Mouse (Mus musculus) heart, postnatal 0 days (tissue): ENCODE results near the gene Sept9. TPM values are rescaled to one million over a fixed set of nuclear protein-coding genes. Genes with fewer than 3 reads are reported as not detected.

ENCODE experiments used
- ATAC-seq: fragments of 200-750 bp; cut with Nextera tagmentation; 2 replicates; pipeline ENCODE4 v1.8.0; 2017; ENCODE audit warnings: low read depth, moderate number of reproducible peaks, moderate library complexity; ENCODE audit not compliant: insufficient read depth
- DNase-seq: peaks from one replicate; pipeline ENCODE4 v3.0.0-alpha.2; 2016; ENCODE audit warnings: low spot score
- H3K27ac ChIP-seq: fragments of 300-500 bp; sonication (generic); 2 replicates; pipeline ENCODE4 v1.5.1; 2014; ENCODE audit warnings: low read depth, mild to moderate bottlenecking
- H3K27me3 ChIP-seq: fragments of 300-500 bp; sonication (generic); 2 replicates; pipeline ENCODE4 v1.6.1; 2014; ENCODE audit warnings: low read length, mixed read lengths; ENCODE audit not compliant: control insufficient read depth, insufficient read depth
- H3K36me3 ChIP-seq: fragments of 300-500 bp; sonication (generic); replicated peaks from 2 replicates; pipeline ENCODE4 v1.6.1; 2014; ENCODE audit warnings: low read length, mixed read lengths; ENCODE audit not compliant: control insufficient read depth, insufficient read depth
- H3K4me1 ChIP-seq: fragments of 300-500 bp; sonication (generic); 2 replicates; pipeline ENCODE4 v1.6.1; 2014; ENCODE audit warnings: antibody characterized with exemption; ENCODE audit not compliant: control insufficient read depth, insufficient read depth
- H3K4me2 ChIP-seq: fragments of 300-500 bp; sonication (generic); 2 replicates; pipeline ENCODE4 v1.6.1; 2014; ENCODE audit warnings: low read depth, mild to moderate bottlenecking, low read length, moderate library complexity
- H3K4me3 ChIP-seq: fragments of 300-500 bp; sonication (generic); 2 replicates; pipeline ENCODE4 v1.5.1; 2014; ENCODE audit warnings: low read depth, low read length
- H3K9ac ChIP-seq: fragments of 300-500 bp; sonication (generic); replicated peaks from 2 replicates; pipeline ENCODE4 v1.6.1; 2014; ENCODE audit warnings: low read depth, low read length, mixed read lengths
- H3K9me3 ChIP-seq: fragments of 300-500 bp; sonication (generic); replicated peaks from 2 replicates; pipeline ENCODE4 v1.6.1; 2016; ENCODE audit warnings: low read length; ENCODE audit not compliant: control insufficient read depth
- CTCF ChIP-seq: IDR thresholded peaks from 2 replicates; pipeline ENCODE4 v1.5.1; 2016; ENCODE audit warnings: antibody characterized with exemption, control low read depth, low read depth
- EP300 ChIP-seq: IDR thresholded peaks from 2 replicates; pipeline ENCODE4 v1.6.1; 2016; ENCODE audit warnings: antibody characterized with exemption, low read depth
- WGBS: fragments of 180-500 bp; shearing (Covaris S2); extraction: QIAGEN DNeasy Blood & Tissue Kit; methylation state at CpG from one replicate; pipeline ENCODE4 v1.1.7; 2014; 5-methylcytosine and 5-hydroxymethylcytosine counted together
- polyA plus RNA-seq: library from polyadenylated mRNA; unstranded; fragments of >200 nt; fragmentation: Nextera tagmentation; extraction: Ambion mirVana; gene quantifications from 2 replicates; pipeline ENCODE4 v1.2.1, GENCODE M21; 2015
- total RNA-seq: library from RNA; depleted of rRNA; stranded (reverse); fragments of >200 nt; gene quantifications from 2 replicates; pipeline ENCODE4 v1.2.3, GENCODE M21; 2014; ENCODE audit warnings: low replicate concordance

Gene Sept9
- total and polyA plus RNA-seq, 2 experiments from 2014 or later, result 31.6 to 64.2 TPM

DNA sequence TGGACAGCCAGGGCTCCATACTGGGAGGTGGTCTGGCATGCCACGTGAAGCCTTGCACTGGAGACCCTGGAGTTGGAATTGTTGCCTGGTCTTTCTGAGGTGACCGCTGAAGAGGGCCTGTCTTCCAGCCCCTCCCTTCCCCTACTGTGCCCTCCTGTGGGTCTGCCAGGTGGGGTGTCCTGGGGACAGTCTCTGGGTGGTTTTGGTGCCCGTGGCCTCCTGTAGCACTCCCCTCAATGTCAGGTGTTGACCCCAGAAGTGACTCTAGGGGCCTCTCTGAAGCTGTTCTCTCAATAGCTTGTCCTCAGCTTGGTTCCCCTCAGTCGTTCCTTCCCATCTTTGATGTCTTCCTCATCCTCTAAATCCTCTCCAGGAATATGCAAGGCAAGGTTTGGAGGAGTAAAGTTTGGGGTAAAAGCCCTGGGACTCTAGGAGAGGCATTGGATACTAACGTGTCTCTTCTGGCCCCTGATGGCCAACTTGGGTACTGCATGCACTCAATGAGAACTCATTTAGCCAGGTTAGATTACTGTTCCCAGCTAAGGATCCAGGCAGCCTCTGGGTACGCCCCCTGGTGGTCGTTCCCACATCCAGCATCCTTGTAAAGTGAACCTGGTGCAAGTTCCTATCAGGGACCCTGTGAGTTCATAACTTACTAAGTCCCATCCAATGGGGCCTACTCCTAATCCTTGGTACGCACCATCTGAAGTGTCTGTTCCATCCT, 158.6 kb downstream of the Sept9 start:
- TF ChIP-seq EP300 (no peak), CTCF (peak; percentile 100)
- no peak overlapping the region for H3K4me3 ChIP-seq
- DNase-seq (peak; percentile 93), ATAC-seq (peak; percentile 77)
- no peak overlapping the region for H3K4me2 ChIP-seq
- peaks cover 58% of the 10 kb centered on the region for H3K36me3 ChIP-seq
- 41% methylated on average over 8 of the region's 8 CpGs for WGBS
- no peak overlapping the region for H3K27ac ChIP-seq
- H3K9ac ChIP-seq, result no peak overlapping the region
- no peaks in the 10 kb centered on the region for H3K27me3 ChIP-seq
- H3K4me1 ChIP-seq, result no peaks in the 10 kb centered on the region
- no peaks in the 10 kb centered on the region for H3K9me3 ChIP-seq

DNA sequence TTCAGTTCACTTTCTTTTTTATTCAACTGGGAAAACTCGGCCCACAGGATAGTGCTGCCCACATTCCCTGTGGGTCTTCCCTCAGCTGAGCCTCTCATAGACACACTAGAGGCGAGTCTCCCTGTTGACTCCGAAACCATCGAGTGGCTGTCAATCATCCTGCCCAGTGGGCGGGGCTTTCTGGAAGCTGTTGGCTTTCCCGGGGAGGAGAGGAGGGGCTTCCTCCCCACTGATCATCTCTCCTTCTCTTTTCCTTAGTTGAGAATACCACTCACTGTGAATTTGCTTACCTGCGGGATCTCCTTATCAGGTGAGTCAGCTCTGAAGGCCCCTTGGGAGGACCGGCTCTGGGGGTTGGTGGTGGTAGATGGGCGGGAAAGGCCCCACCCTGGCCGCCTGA, 159.7 kb downstream of the Sept9 start:
- DNase-seq, result no peak
- no peak for ATAC-seq
- 79% methylated on average over 10 of the region's 10 CpGs for WGBS
- Histone ChIP-seq H3K4me2 (no peak overlapping the region), H3K27ac (no peak overlapping the region), H3K36me3 (peaks cover 52% of the 10 kb centered on the region), H3K9ac (no peak overlapping the region), H3K4me3 (no peak overlapping the region), H3K4me1 (no peaks in the 10 kb centered on the region), H3K27me3 (no peaks in the 10 kb centered on the region), H3K9me3 (no peaks in the 10 kb centered on the region)
- TF ChIP-seq EP300, result no peak
- no peak for TF ChIP-seq CTCF

DNA sequence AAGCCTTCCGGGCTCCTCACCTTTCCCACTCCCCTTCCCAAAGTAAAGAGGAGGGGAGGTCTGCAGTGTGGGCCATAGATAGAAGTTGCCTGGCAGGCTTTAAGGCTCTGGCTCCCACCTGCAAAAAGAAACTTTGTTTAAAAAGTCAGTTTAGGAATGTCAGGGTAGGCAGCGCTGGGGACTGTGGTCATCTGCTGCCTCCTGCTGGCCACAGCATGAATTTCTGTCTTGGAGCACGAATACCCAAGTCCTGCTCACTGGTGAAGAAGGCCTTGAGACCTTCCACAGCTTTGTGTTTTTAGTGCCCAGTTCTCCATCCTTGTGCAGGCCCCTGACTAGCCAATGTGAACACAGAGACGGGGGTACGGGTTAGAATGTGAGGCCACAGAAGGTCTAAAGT, 160.4 kb downstream of the Sept9 start:
- Histone ChIP-seq H3K36me3 (peaks cover 48% of the 10 kb centered on the region), H3K27me3 (no peaks in the 10 kb centered on the region), H3K9ac (no peak overlapping the region), H3K27ac (no peak overlapping the region), H3K9me3 (no peaks in the 10 kb centered on the region), H3K4me1 (no peaks in the 10 kb centered on the region), H3K4me2 (no peak overlapping the region), H3K4me3 (no peak overlapping the region)
- ATAC-seq (no peak), DNase-seq (no peak)
- WGBS, result 63% methylated on average over 5 of the region's 5 CpGs
- TF ChIP-seq EP300 (no peak), CTCF (peak; percentile 90)

DNA sequence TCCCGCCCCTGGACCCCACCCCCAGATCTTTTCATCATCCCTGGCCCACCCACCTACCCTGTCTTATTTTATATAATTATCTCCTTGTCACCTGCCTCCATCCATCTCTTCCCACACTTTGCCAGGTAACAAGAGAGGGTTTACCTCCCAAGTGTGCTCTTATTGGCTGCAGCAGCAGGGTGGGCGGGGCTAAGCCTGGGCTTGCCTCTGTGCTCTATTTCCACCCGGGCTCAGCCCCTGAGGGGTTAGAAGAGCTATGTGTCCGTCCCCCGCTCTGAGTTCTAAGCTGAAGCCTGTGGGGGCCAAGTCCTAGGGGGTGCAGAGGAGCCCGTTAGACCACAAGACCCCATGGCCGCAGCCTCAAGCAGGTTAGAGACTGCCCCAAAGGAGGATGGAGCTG, 161.1 kb downstream of the Sept9 start:
- Histone ChIP-seq H3K4me2 (no peak overlapping the region), H3K4me1 (no peaks in the 10 kb centered on the region), H3K9me3 (no peaks in the 10 kb centered on the region), H3K27me3 (no peaks in the 10 kb centered on the region), H3K27ac (no peak overlapping the region), H3K36me3 (peaks cover 41% of the 10 kb centered on the region), H3K9ac (no peak overlapping the region), H3K4me3 (no peak overlapping the region)
- 80% methylated on average over 7 of the region's 7 CpGs for WGBS
- TF ChIP-seq EP300 (no peak), CTCF (no peak)
- DNase-seq (no peak), ATAC-seq (no peak)

DNA sequence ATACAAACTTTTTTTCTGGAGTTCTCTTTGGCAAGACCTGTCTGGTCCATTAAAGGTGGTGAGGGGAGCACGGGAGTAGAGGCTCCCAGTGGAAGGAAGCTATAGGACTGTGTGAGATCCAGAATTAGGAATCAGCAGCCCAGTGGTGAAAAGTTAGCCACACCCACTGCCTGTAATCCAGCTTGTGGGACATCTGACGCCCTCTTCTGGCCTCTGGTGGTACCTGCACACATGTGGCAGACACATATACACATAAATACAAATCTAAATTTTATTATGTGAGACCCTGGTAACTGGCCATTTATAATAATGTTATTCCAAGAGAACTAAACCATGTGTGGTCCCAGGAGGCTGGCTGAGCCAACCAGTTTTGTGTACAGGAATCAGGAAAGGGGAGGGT, 162.8 kb downstream of the Sept9 start:
- 89% methylated on average over 2 of the region's 2 CpGs for WGBS
- Histone ChIP-seq H3K4me3 (no peak overlapping the region), H3K4me2 (no peak overlapping the region), H3K4me1 (no peaks in the 10 kb centered on the region), H3K9me3 (no peaks in the 10 kb centered on the region), H3K27me3 (no peaks in the 10 kb centered on the region), H3K27ac (no peak overlapping the region), H3K36me3 (peaks cover 23% of the 10 kb centered on the region), H3K9ac (no peak overlapping the region)
- TF ChIP-seq CTCF, result no peak; the same call in 1 of the 2 replicates
- TF ChIP-seq EP300, result no peak
- DNase-seq (no peak), ATAC-seq (no peak)

DNA sequence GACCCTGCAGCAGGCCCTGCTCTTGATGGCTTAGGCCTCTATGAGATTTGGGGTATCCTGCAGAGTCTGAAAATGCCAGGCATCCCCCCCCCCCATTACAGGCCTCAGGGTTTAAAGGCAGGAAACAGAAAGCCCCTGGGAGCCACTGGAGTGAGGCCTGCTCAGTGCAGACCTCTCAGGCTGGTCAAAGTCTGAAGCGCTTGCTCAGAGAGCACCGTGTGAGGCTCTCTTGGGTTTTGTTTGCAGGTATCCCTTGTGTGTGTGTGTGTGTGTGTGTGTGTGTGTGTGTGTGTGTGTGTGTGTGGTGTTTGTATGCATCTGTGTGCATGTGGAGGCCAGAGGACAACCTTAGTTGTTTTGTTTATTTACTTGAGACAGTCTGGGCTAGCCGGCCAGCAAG, 164.5 kb downstream of the Sept9 start:
- TF ChIP-seq CTCF (no peak), EP300 (no peak)
- ATAC-seq (no peak), DNase-seq (no peak)
- Histone ChIP-seq H3K4me2 (no peak overlapping the region), H3K4me3 (no peak overlapping the region), H3K4me1 (no peaks in the 10 kb centered on the region), H3K36me3 (peaks cover 22% of the 10 kb centered on the region), H3K9me3 (no peaks in the 10 kb centered on the region), H3K27ac (no peak overlapping the region), H3K27me3 (no peaks in the 10 kb centered on the region), H3K9ac (no peak overlapping the region)
- WGBS, result 71% methylated on average over 3 of the region's 3 CpGs
